Mouse (Mus musculus): ENCODE data around the gene Mfsd13b. TPM values are rescaled to one million over a fixed set of nuclear protein-coding genes. Genes with fewer than 3 reads are reported as not detected.

The Mfsd13b gene
- polyA plus RNA-seq, 1 experiment: not detected

GRCm38 (mm10) chr7:121000065-121000822 is 17.9 kb downstream of the Mfsd13b start:
- WGBS: 77% methylated on average over 3 of the region's 3 CpGs
- TF ChIP-seq CTCF (IDR thresholded peaks at IDR 0.05; ENCODE audit: control insufficient read depth, insufficient read depth, low read length) (no peak), POLR2A (IDR thresholded peaks at IDR 0.05; ENCODE audit: borderline replicate concordance, control insufficient read depth, low read depth, low read length) (no peak)
- H3K27ac ChIP-seq (ENCODE audit: control insufficient read depth, insufficient read depth, low read depth, low read length, poor library complexity): no peak overlapping the region
- no peak overlapping the region for H3K4me3 ChIP-seq (replicated peaks; ENCODE audit: control insufficient read depth, low read depth, low read length)
- H3K4me1 ChIP-seq (ENCODE audit: control insufficient read depth, insufficient read depth, low read length): no peaks in the 10 kb centered on the region; the same call in 1 of the 2 replicates

- Histone ChIP-seq H3K4me1 (ENCODE audit: control insufficient read depth, insufficient read depth, low read length) (no peaks in the 10 kb centered on the region; the same call in 1 of the 2 replicates), H3K27ac (ENCODE audit: control insufficient read depth, insufficient read depth, low read depth, low read length, poor library complexity) (no peak overlapping the region), H3K4me3 (replicated peaks; ENCODE audit: control insufficient read depth, low read depth, low read length) (no peak overlapping the region)
- no peak for TF ChIP-seq CTCF (IDR thresholded peaks at IDR 0.05; ENCODE audit: control insufficient read depth, insufficient read depth, low read length)
- no peak for TF ChIP-seq POLR2A (IDR thresholded peaks at IDR 0.05; ENCODE audit: borderline replicate concordance, control insufficient read depth, low read depth, low read length)
- 71% methylated on average over 3 of the region's 3 CpGs for WGBS
Measured at GRCm38 (mm10) chr7:121001879-121002278, 19.6 kb downstream of the Mfsd13b start.

DNA sequence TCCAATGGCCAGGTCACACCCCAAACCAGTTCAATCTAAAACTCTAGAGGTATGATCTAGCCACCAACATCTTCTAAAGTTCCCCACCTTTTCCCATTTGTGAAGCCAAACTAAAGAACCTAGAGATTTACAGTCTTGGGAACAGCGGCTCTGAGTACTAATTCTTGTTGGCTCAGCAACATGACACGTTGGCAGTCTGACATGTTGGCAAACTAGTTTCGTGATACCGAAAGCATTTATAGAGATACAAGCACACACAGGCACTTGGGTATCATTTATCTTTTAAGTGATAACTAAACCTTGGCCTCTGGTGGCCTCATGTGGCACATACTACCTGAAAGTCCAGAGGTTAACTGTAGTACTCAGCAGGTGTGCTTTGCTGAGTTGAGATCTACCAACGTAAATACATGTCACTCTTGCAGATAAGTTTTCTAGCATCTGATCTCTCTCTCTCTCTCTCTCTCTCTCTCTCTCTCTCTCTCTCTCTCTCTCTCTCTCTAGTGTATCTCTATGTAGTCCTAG is 20.2 kb downstream of the Mfsd13b start:
- H3K4me1 ChIP-seq (ENCODE audit: control insufficient read depth, insufficient read depth, low read length): no peaks in the 10 kb centered on the region; the same call in 1 of the 2 replicates
- TF ChIP-seq POLR2A (IDR thresholded peaks at IDR 0.05; ENCODE audit: borderline replicate concordance, control insufficient read depth, low read depth, low read length): no peak
- TF ChIP-seq CTCF (IDR thresholded peaks at IDR 0.05; ENCODE audit: control insufficient read depth, insufficient read depth, low read length): no peak
- WGBS: 86% methylated on average over 5 of the region's 5 CpGs

DNA sequence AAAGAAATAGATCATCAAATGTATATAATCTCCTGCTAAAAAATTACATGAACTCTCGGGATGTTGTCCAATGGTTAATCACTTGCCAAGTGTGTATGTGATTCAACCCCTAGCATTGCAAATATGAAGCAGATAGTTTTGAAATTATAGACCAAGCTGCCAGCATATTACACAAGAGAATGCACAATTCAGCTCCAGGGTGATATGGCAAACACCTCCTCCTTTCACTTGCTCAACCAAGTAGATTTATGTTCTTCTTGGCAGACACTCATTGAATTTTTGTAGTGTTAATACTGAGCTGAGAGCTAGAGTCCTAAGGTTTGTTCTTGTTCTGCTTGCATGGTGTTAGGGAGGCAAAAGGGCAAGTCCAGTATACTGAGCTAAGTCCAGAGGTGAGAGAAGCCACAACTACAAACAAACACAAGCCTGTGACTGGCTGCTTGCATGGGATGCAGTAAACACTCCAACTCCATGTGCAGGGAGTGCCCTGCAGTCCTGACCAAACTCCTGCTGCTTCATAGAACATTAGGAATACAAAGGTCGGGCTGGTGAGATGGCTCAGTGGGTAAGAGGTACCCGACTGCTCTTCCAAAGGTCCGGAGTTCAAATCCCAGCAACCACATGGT is 21.6 kb downstream of the Mfsd13b start:
- no peak overlapping the region for H3K27ac ChIP-seq (ENCODE audit: control insufficient read depth, insufficient read depth, low read depth, low read length, poor library complexity)
- WGBS: 65% methylated on average over 4 of the region's 4 CpGs
- TF ChIP-seq POLR2A (IDR thresholded peaks at IDR 0.05; ENCODE audit: borderline replicate concordance, control insufficient read depth, low read depth, low read length) (no peak), CTCF (IDR thresholded peaks at IDR 0.05; ENCODE audit: control insufficient read depth, insufficient read depth, low read length) (no peak)
- no peak overlapping the region for H3K4me3 ChIP-seq (replicated peaks; ENCODE audit: control insufficient read depth, low read depth, low read length)
- no peaks in the 10 kb centered on the region; the same call in 1 of the 2 replicates for H3K4me1 ChIP-seq (ENCODE audit: control insufficient read depth, insufficient read depth, low read length)

More for the DNA sequence above, 20.2 kb downstream of the Mfsd13b start:
- Histone ChIP-seq H3K27ac (ENCODE audit: control insufficient read depth, insufficient read depth, low read depth, low read length, poor library complexity) (no peak overlapping the region), H3K4me3 (replicated peaks; ENCODE audit: control insufficient read depth, low read depth, low read length) (no peak overlapping the region)

DNA sequence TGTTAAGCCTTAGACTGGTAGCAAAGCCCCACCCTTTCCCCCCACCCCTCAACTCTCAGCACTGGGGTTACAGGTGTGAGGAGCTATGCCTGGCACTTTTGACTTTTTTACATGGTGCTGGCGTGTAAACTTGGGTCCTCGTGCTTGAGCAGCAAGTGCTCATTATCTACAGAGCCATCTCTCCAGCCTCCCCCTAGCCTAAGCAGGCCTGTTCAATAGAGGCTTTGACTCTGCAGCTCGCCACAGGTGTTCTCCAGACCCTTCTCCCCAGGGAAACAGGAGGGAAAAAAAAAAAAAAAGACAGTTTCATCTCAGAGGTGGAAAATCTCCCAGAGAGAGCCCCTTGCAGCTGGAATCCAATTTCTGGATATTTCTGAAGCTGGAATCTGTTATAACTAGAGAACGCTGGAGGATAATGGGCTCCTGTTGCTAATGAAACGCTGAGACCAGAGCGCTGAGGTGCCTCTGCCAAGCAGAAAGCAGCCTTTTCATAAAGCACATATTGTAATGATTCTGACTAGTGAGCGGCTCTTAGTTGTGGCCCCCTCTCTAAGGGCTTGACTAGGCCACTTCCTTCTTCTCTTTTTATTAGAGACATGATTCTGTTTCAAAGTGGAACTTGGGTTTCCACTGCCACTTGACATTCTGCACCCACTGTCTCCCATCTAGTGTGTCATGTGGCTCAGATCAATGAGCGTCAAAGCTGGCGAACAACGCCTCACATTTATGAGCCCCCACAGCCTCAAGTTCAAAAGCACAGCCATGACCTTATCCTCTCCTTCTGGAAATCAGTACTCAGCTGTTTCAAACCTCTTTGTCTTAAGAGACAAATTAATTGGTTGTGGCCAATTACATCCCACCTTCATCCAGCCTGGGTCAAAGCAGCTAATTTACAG is 29.7 kb downstream of the Mfsd13b start:
- WGBS: 77% methylated on average over 10 of the region's 10 CpGs
- H3K4me3 ChIP-seq (replicated peaks; ENCODE audit: control insufficient read depth, low read depth, low read length): no peak overlapping the region
- no peak for TF ChIP-seq POLR2A (IDR thresholded peaks at IDR 0.05; ENCODE audit: borderline replicate concordance, control insufficient read depth, low read depth, low read length)
- no peak for TF ChIP-seq CTCF (IDR thresholded peaks at IDR 0.05; ENCODE audit: control insufficient read depth, insufficient read depth, low read length)
- no peak overlapping the region for H3K27ac ChIP-seq (ENCODE audit: control insufficient read depth, insufficient read depth, low read depth, low read length, poor library complexity)
- H3K4me1 ChIP-seq (ENCODE audit: control insufficient read depth, insufficient read depth, low read length): no peaks in the 10 kb centered on the region

DNA sequence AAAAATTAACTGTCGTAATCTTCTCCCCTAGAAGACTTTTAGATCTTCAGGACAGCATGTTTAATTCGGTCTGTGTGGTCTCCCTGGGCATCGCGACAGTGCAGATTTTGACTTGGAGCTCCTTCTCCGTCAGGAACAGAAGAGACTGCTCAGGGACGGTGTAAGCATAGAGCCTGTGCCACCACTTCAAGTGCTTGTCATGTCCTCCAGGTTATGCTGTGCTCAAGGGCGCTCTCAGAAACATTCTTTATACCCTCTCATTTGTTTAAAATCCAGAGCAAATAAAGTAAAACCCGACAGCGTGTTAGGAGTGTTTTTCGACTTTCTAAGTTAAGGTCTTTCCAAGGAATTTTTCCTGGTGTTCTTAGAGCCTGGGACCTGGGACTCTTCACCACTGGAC is 32.2 kb downstream of the Mfsd13b start:
- Histone ChIP-seq H3K4me1 (ENCODE audit: control insufficient read depth, insufficient read depth, low read length) (no peaks in the 10 kb centered on the region), H3K4me3 (replicated peaks; ENCODE audit: control insufficient read depth, low read depth, low read length) (no peak overlapping the region), H3K27ac (ENCODE audit: control insufficient read depth, insufficient read depth, low read depth, low read length, poor library complexity) (no peak overlapping the region)
- TF ChIP-seq CTCF (IDR thresholded peaks at IDR 0.05; ENCODE audit: control insufficient read depth, insufficient read depth, low read length): no peak
- 82% methylated on average over 10 of the region's 10 CpGs for WGBS

DNA sequence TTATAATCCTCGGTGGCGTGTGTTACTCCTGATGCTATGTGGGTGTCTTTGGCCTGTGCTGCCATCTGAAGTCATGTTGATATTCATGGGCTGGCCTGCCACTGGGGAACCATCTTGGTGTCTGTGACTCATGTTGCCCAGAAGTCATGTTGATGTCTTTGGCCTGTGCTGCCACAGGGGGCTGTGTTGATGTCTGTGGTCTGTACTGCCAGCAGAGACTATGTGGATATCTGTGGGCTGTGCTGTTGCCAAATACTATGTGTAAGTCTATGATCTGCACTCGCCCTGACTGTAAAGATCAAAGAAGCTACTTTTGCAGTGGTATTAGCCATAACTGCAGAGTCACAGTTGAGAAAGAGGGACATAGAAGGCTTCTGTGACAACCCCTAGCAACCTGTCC is 36.5 kb downstream of the Mfsd13b start:
- Histone ChIP-seq H3K27ac (ENCODE audit: control insufficient read depth, insufficient read depth, low read depth, low read length, poor library complexity) (no peak overlapping the region), H3K4me3 (replicated peaks; ENCODE audit: control insufficient read depth, low read depth, low read length) (no peak overlapping the region), H3K4me1 (ENCODE audit: control insufficient read depth, insufficient read depth, low read length) (peaks cover 2% of the 10 kb centered on the region)
- WGBS: 71% methylated on average over 3 of the region's 3 CpGs
- no peak for TF ChIP-seq CTCF (IDR thresholded peaks at IDR 0.05; ENCODE audit: control insufficient read depth, insufficient read depth, low read length)

GRCm38 (mm10) chr7:121020277-121020676 is 38.0 kb downstream of the Mfsd13b start:
- Histone ChIP-seq H3K27ac (ENCODE audit: control insufficient read depth, insufficient read depth, low read depth, low read length, poor library complexity) (no peak overlapping the region), H3K4me3 (replicated peaks; ENCODE audit: control insufficient read depth, low read depth, low read length) (no peak overlapping the region), H3K4me1 (ENCODE audit: control insufficient read depth, insufficient read depth, low read length) (peaks cover 2% of the 10 kb centered on the region)
- TF ChIP-seq CTCF (IDR thresholded peaks at IDR 0.05; ENCODE audit: control insufficient read depth, insufficient read depth, low read length) (peak; percentile 59), POLR2A (IDR thresholded peaks at IDR 0.05; ENCODE audit: borderline replicate concordance, control insufficient read depth, low read depth, low read length) (no peak)
- WGBS: 44% methylated on average over 8 of the region's 8 CpGs

All from bone marrow, adult 2 months (tissue).